Mouse (Mus musculus): ENCODE results near the gene Dnah9. TPM values are rescaled to one million over a fixed set of nuclear protein-coding genes. Genes with fewer than 3 reads are reported as not detected.

The Dnah9 gene
- polyA plus RNA-seq (2016; fragmentation: Nextera tagmentation; extraction: Ambion mirVana), result 1.7 and 1.8 TPM in 2 replicates

DNA sequence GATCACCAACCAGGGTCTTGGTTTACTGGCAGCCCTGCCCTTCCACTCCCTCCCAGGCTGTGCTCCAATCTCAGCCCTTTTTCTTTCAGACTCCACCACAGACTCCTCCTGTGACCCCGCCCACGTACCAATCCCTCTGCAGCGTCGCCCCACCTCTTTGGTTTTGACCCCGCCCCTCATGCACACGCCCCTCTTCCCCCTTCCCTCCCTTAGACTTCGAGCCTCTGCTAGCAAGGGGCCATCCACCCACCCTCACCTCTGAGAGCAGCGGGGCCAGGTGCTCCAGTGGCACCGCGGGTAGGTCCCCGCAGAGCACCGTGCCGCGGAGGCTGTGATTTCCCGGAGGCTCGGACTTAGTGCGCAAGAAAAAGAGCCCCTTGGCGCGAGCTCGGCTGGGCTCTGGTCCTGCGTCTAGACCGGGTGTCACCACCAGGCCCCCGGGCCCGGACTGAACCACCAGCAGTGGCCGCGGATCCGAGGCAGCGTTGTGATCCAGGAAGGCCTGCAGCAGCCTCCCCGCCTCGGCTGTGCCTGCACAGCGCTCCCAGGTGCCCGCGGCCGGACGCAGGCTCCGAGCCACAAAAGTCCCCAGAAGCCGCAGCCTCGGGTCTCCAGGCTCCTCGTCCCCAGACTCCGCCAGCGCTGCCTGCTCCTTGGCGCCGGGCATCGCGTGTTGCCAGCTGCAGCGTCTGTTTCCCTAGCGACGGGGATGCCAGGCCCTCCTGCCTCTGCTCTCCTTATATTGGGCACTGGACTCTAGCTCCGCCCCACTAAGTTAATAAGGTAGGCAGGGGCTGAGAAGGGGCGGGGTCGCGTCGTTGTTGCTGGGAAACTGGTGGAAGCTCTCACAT lies at the start of gene Dnah9:
Dnah9 (minus strand) TSS at position 751 of the 851 bp plus-strand sequence.
- peaks cover 4% of the 10 kb centered on the region; the same call in 1 of the 2 replicates for H3K27me3 ChIP-seq
- ATAC-seq (ENCODE audit: low FRiP score, low read depth), result peak; percentile 94
- H3K27ac ChIP-seq (replicated peaks), result peak within 1 kb of the TSS; percentile 78
- no peaks in the 10 kb centered on the region for H3K36me3 ChIP-seq
- H3K4me3 ChIP-seq, result peak within 1 kb of the TSS; percentile 65
- no peaks in the 10 kb centered on the region for H3K9me3 ChIP-seq
- under 1% methylated on average over 53 of the region's 53 CpGs for WGBS
- H3K4me1 ChIP-seq, result 0 out of 2 replicates have a peak, but pooled peaks cover 10% of the 10 kb centered on the region
- H3K4me2 ChIP-seq (replicated peaks), result peak within 1 kb of the TSS; percentile 96
- H3K9ac ChIP-seq (replicated peaks), result peak within 1 kb of the TSS; percentile 67

DNA sequence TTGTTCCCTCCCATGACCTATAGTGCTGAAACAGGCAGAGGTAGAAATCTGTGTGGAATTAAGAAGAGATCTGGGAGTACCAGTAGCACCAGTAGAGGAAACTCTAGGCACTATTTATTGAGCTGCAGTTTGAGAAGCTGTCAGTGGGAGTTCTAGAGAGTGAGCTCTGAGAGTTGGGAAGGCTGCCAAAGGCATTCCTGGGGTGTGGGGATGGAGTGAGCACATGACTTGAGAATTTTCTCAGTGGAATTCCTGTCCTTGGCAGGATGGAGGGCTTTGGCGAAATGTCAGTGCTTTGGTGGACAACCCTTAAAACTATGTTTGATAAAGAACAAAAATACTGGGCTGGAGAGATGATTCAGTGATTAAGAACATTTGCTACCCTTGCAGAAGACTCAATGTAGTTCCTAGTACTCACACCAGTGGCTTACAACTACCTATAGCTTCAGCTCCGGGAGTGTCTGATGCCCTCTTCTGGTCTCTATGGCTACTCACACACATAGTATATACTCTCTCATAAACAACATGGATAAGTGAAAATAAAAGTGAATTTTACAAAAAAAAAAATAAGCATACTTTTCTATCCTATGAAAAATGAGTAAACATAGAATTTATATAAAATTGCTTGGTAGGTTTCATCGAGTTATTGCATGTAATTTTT lies 20.4 kb upstream of the Dnah9 start:
- WGBS, result 88% methylated on average over 3 of the region's 3 CpGs
- Histone ChIP-seq H3K27ac (replicated peaks) (no peak overlapping the region), H3K36me3 (no peaks in the 10 kb centered on the region), H3K27me3 (no peaks in the 10 kb centered on the region), H3K4me3 (no peak overlapping the region), H3K4me2 (replicated peaks) (no peak overlapping the region), H3K9ac (replicated peaks) (no peak overlapping the region), H3K4me1 (no peaks in the 10 kb centered on the region), H3K9me3 (no peaks in the 10 kb centered on the region)
- no peak for ATAC-seq (ENCODE audit: low FRiP score, low read depth)

DNA sequence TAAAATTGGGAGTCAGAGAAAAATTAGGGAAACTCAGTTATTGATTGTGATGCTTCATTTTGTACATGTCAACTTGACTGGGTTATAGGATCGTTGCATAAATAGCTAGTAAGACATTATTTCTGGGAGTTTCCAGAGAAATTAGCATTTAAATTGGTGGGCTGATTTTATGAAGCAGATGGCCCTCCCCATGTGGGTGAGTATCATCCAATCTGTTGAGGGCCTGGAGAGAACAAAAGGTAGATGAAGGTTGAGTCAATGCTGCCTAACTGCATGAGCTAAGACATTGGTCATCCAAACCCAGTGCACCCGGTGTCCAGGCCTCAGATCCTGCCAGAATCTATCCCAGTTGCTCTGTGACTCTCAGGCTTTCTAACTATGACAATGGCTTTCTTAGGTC lies 19.8 kb upstream of the Dnah9 start:
- WGBS, result 85% methylated on average over 2 of the region's 2 CpGs
- no peaks in the 10 kb centered on the region for H3K4me1 ChIP-seq
- no peaks in the 10 kb centered on the region for H3K36me3 ChIP-seq
- H3K4me3 ChIP-seq, result no peak overlapping the region
- no peaks in the 10 kb centered on the region for H3K27me3 ChIP-seq
- no peak overlapping the region for H3K4me2 ChIP-seq (replicated peaks)
- no peaks in the 10 kb centered on the region for H3K9me3 ChIP-seq
- H3K9ac ChIP-seq (replicated peaks), result no peak overlapping the region
- no peak overlapping the region for H3K27ac ChIP-seq (replicated peaks)
- no peak for ATAC-seq (ENCODE audit: low FRiP score, low read depth)

DNA sequence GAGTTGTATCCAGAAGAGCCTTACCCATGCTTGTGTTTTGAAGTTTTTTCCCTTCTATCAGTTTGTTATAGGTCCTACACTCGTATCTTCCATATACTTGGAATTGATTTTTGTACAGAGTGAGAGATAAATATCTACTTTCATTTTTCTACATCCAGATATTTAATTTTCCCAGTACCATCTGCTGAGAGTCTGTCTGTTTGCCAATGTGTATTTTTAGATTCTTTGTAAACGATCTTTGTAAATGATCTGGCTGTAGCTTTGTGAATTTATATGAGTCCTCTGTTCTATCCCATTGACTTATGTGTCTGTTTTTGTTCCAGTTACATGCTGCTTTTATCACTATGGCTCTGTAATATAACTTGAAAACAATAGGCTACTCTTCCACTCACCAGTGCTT lies 9.4 kb upstream of the Dnah9 start:
- H3K36me3 ChIP-seq, result no peaks in the 10 kb centered on the region
- 85% methylated on average over 2 of the region's 2 CpGs for WGBS
- H3K27me3 ChIP-seq, result no peaks in the 10 kb centered on the region
- H3K4me3 ChIP-seq, result no peak overlapping the region
- no peaks in the 10 kb centered on the region for H3K4me1 ChIP-seq
- H3K4me2 ChIP-seq (replicated peaks), result no peak overlapping the region
- no peak overlapping the region for H3K27ac ChIP-seq (replicated peaks)
- no peak overlapping the region for H3K9ac ChIP-seq (replicated peaks)
- 0 out of 2 replicates have a peak, but pooled peaks cover 10% of the 10 kb centered on the region for H3K9me3 ChIP-seq
- no peak for ATAC-seq (ENCODE audit: low FRiP score, low read depth)

DNA sequence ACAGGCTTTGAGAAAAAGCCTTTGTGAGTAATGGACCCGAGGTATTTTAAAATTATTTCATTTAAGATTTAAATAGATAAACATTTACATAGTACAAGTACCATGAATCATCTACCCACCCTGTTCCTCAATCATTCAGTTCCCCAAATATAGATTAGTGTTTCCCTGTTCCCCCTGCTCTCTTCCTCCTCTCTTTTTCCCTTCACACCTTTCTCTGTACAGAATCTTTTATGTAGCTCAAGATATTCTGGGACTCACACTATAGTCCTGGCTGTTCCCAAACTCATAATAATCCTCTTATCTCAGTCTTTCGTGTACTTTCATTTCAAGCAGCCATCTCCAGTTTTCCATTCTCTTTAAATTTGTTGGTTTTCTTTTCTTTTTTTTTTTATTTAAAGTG lies 4.3 kb downstream of the Dnah9 start:
- no peaks in the 10 kb centered on the region for H3K27me3 ChIP-seq
- H3K4me2 ChIP-seq (replicated peaks), result no peak overlapping the region
- H3K9me3 ChIP-seq, result 0 out of 2 replicates have a peak, but pooled peaks cover 3% of the 10 kb centered on the region
- H3K4me3 ChIP-seq, result no peak overlapping the region
- 76% methylated on average over 2 of the region's 2 CpGs for WGBS
- no peaks in the 10 kb centered on the region for H3K36me3 ChIP-seq
- no peak for ATAC-seq (ENCODE audit: low FRiP score, low read depth)
- 0 out of 2 replicates have a peak, but pooled peaks cover 7% of the 10 kb centered on the region for H3K4me1 ChIP-seq
- no peak overlapping the region for H3K27ac ChIP-seq (replicated peaks)
- H3K9ac ChIP-seq (replicated peaks), result no peak overlapping the region

DNA sequence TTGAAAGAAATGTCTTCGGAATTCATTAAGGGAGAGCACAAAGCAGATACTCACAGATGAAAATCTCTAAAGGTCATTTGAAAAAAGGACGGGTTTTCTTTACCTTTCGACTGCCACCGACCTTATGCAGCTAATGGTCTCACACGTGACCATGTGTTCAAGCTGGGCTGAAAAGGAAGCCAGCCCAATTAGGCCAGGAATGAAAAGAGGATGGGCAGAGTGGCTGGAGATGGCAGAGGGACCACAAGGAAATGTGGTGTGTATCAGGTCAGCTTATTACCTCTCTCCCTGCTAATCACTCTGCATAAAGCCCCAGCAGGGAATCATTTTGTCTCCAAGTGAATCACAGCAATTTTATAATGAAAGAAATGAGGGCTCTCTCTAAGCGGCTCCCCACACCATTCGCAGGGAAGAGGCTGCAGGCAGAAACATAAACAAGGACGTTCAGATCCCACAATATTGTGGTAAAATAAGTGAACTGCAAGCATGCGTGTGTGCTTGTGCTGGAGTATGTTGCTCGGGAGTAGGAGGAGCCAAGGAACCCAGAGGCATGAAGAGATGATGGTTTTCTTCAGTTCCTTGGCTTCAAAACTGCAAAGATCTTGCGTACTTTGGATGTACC lies 27.6 kb downstream of the Dnah9 start:
- Histone ChIP-seq H3K27ac (replicated peaks) (peak overlapping the region; percentile 58), H3K9me3 (no peaks in the 10 kb centered on the region), H3K4me1 (0 out of 2 replicates have a peak, but pooled peaks cover 10% of the 10 kb centered on the region), H3K9ac (replicated peaks) (no peak overlapping the region), H3K36me3 (no peaks in the 10 kb centered on the region), H3K27me3 (no peaks in the 10 kb centered on the region), H3K4me3 (no peak overlapping the region), H3K4me2 (replicated peaks) (no peak overlapping the region)
- 56% methylated on average over 11 of the region's 11 CpGs for WGBS
- 0 out of 2 replicates have a peak, but pooled peaks have one; percentile 38 for ATAC-seq (ENCODE audit: low FRiP score, low read depth)

DNA sequence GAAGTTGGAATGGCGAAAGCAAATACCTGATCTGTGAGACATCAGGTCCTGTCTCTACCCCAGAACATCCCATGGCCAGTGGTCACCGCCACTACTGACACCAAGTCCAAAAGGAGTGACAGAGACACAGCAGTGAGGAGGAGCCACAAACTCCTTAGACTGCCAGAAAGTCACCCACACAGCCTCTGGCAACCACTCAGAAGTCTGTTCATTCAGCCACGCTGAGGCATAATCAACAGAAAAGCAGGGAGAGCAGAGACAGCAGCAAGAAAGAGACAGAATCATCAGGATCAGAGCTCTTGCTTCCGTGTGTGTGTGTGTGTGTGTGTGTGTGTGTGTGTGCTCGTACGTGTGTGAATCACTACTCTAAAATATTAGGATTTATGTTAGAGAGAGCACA lies 33.5 kb downstream of the Dnah9 start:
- no peak overlapping the region for H3K27ac ChIP-seq (replicated peaks)
- 84% methylated on average over 6 of the region's 6 CpGs for WGBS
- no peak for ATAC-seq (ENCODE audit: low FRiP score, low read depth)
- H3K4me1 ChIP-seq, result no peaks in the 10 kb centered on the region
- H3K4me3 ChIP-seq, result no peak overlapping the region
- no peak overlapping the region for H3K4me2 ChIP-seq (replicated peaks)
- no peaks in the 10 kb centered on the region for H3K9me3 ChIP-seq
- no peaks in the 10 kb centered on the region for H3K36me3 ChIP-seq
- H3K27me3 ChIP-seq, result no peaks in the 10 kb centered on the region
- H3K9ac ChIP-seq (replicated peaks), result no peak overlapping the region

DNA sequence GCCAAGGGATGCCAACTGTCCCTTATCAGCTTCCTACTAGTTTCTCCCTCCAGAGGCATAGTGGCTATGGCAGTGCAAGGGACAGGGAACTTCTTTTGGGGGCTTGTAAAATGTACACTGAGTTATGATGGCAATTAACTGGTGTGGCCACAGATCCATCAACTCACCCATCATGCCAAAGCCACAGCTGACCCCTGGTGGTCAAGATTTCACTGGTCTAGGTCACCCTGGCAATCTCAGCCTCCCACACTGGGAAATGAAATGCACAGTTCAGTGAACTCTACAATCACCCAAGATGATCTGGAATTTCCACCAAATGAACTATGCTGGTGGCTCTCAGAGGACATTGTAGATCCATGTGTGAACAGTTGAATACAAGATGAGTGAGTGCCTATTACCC lies 42.2 kb downstream of the Dnah9 start:
- ATAC-seq (ENCODE audit: low FRiP score, low read depth), result no peak
- no peaks in the 10 kb centered on the region for H3K36me3 ChIP-seq

DNA sequence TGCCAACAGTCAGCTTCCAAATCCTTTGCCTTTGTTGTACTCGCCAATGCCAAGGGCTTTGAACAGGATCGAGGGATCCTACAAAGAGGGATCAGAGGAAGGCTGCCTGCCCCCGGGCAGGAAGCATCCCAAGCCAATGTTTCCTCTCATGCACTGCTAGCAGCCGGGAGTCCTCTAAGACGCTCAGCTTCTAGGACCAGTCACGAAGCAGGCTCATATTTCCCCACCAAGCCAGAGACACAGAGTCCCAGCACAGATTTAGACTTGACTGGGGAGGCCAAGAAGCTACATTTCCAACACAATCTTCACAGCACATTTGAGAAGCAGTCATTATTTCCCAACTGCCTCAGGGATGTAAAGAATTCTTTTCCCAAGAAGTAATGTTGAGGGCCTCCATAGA lies 43.9 kb downstream of the Dnah9 start:
- H3K4me2 ChIP-seq (replicated peaks), result no peak overlapping the region
- no peaks in the 10 kb centered on the region for H3K36me3 ChIP-seq
- ATAC-seq (ENCODE audit: low FRiP score, low read depth), result no peak
- WGBS, result 70% methylated on average over 6 of the region's 6 CpGs
- no peak overlapping the region for H3K27ac ChIP-seq (replicated peaks)
- H3K27me3 ChIP-seq, result no peaks in the 10 kb centered on the region
- no peak overlapping the region for H3K9ac ChIP-seq (replicated peaks)
- H3K4me1 ChIP-seq, result no peaks in the 10 kb centered on the region
- H3K4me3 ChIP-seq, result no peak overlapping the region
- H3K9me3 ChIP-seq, result no peaks in the 10 kb centered on the region

More for the DNA sequence above, 42.2 kb downstream of the Dnah9 start:
- no peak overlapping the region for H3K4me3 ChIP-seq
- no peaks in the 10 kb centered on the region for H3K27me3 ChIP-seq
- H3K4me1 ChIP-seq, result no peaks in the 10 kb centered on the region
- H3K9me3 ChIP-seq, result no peaks in the 10 kb centered on the region
- no peak overlapping the region for H3K4me2 ChIP-seq (replicated peaks)
- H3K9ac ChIP-seq (replicated peaks), result no peak overlapping the region
- no peak overlapping the region for H3K27ac ChIP-seq (replicated peaks)

DNA sequence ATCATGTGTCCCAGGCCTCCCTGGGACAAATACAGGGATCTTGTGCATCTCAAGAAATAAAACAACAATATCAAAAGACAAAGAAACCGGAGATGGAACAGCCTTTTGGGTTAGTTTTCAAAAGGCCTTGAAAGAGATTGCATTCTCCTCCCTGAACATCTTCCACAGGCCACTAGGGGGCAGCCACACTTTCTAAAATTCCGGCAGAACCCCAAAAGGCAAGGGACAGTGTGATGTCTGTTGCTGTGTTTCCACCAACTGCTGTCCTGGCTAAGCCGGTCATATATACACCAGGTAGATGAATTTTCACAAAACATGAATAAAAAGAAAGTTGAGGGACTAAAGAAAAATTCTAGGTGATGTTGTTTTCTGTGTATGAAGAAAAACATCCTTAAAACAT lies 46.3 kb downstream of the Dnah9 start:
- 25% methylated on average over 3 of the region's 3 CpGs for whole genome bisulfite sequencing
- no peak for ATAC-seq (ENCODE audit: low FRiP score, low read depth)
- H3K4me2 ChIP-seq (replicated peaks), result no peak overlapping the region

DNA sequence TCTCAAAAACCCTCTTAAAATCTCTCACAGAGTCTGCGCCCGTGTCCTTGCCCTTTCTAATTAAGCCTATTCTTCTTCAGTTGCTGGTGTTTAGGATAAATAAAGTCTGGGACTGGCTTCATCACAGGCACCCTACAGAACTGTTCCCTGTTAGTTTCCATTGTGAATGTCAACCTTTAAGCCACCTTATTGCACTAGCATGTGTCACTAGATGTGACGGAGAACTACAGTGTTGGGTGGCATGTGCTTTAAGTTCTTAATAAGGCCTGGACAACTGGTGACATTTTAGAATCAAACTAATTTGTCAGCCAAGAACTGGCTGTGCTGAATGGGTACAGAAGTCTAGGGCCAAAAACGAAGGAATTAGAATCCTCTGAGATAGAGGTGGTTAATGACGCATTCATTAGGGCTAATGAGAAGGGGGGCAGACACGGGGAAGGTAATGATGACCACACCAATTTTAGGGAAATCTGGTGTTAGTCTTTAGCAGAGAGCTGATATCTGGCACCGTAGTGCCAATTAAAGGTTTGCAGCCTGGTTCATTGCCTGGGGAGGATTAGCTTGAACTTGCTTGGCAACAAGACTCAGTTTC lies 84.6 kb downstream of the Dnah9 start:
- no peaks in the 10 kb centered on the region for H3K9me3 ChIP-seq
- H3K4me2 ChIP-seq (replicated peaks), result no peak overlapping the region
- 79% methylated on average over 7 of the region's 7 CpGs for WGBS
- H3K4me3 ChIP-seq, result no peak overlapping the region
- H3K4me1 ChIP-seq, result no peaks in the 10 kb centered on the region
- no peak for ATAC-seq (ENCODE audit: low FRiP score, low read depth)
- H3K27me3 ChIP-seq, result no peaks in the 10 kb centered on the region
- no peak overlapping the region for H3K9ac ChIP-seq (replicated peaks)
- no peak overlapping the region for H3K27ac ChIP-seq (replicated peaks)
- H3K36me3 ChIP-seq, result no peaks in the 10 kb centered on the region

More for the DNA sequence above, 46.3 kb downstream of the Dnah9 start:
- H3K4me1 ChIP-seq, result no peaks in the 10 kb centered on the region
- H3K27ac ChIP-seq (replicated peaks), result no peak overlapping the region
- H3K9ac ChIP-seq (replicated peaks), result no peak overlapping the region
- no peaks in the 10 kb centered on the region for H3K9me3 ChIP-seq
- H3K27me3 ChIP-seq, result no peaks in the 10 kb centered on the region
- no peak overlapping the region for H3K4me3 ChIP-seq
- no peaks in the 10 kb centered on the region for H3K36me3 ChIP-seq

DNA sequence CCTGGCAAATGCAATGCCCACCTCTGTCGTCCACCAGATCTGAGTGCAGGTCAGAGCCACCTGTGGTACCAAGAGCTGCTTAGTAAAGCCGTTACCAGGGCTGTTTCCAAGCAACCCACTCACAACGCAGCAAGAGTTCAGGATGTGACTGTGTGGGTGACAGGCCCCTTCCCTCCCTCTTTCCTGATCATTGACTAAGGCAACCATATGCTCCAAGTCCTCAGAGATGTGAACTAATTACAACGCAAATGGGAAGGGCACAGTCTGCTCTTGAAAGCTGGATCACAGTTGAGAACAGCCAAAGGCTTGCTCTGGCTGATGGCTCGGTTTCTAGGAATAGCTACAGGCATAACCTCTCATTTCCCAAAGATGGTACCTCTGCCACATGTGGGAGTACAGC lies 95.4 kb downstream of the Dnah9 start:
- H3K4me1 ChIP-seq, result no peaks in the 10 kb centered on the region
- H3K4me3 ChIP-seq, result no peak overlapping the region
- 86% methylated on average over 5 of the region's 5 CpGs for WGBS
- no peak overlapping the region for H3K27ac ChIP-seq (replicated peaks)
- H3K36me3 ChIP-seq, result no peaks in the 10 kb centered on the region
- ATAC-seq (ENCODE audit: low FRiP score, low read depth), result no peak
- H3K4me2 ChIP-seq (replicated peaks), result no peak overlapping the region
- H3K27me3 ChIP-seq, result no peaks in the 10 kb centered on the region
- H3K9ac ChIP-seq (replicated peaks), result no peak overlapping the region
- H3K9me3 ChIP-seq, result no peaks in the 10 kb centered on the region
